Mouse (Mus musculus) embryonic facial prominence, embryonic 14.5 days (tissue): Measurements from ENCODE around the gene Nhp2. TPM values are rescaled to one million over a fixed set of nuclear protein-coding genes. Genes with fewer than 3 reads are reported as not detected.
"Not testable (repeated sequence)": the region's sequence is repeated elsewhere in the genome, so short reads cannot be mapped to it uniquely, and the experiment has no call there.

ENCODE experiments used
- ATAC-seq: fragments of 200-750 bp; cut with Nextera tagmentation; 2 replicates; pipeline ENCODE4 v1.8.0; 2017; ENCODE audit warnings: low read depth, moderate number of reproducible peaks, moderate TSS enrichment
- DNase-seq: peaks from one replicate; pipeline ENCODE4 v3.0.0-alpha.2; 2015; ENCODE audit warnings: low spot score
- H3K27ac ChIP-seq: fragments of 300-500 bp; sonication (generic); replicated peaks from 2 replicates; pipeline ENCODE4 v1.5.1; 2014; ENCODE audit warnings: low read depth, mild to moderate bottlenecking, low read length, moderate library complexity
- H3K27me3 ChIP-seq: fragments of 300-500 bp; sonication (generic); replicated peaks from 2 replicates; pipeline ENCODE4 v1.6.1; 2014; ENCODE audit warnings: low read length; ENCODE audit not compliant: control insufficient read depth, insufficient read depth
- H3K36me3 ChIP-seq: fragments of 300-500 bp; sonication (generic); 2 replicates; pipeline ENCODE4 v1.6.1; 2014; ENCODE audit warnings: low read length, mixed read lengths; ENCODE audit not compliant: control insufficient read depth, insufficient read depth
- H3K4me1 ChIP-seq: fragments of 300-500 bp; sonication (generic); 2 replicates; pipeline ENCODE4 v1.6.1; 2014; ENCODE audit warnings: antibody characterized with exemption, low read length; ENCODE audit not compliant: control insufficient read depth, insufficient read depth
- H3K4me2 ChIP-seq: fragments of 300-500 bp; sonication (generic); 2 replicates; pipeline ENCODE4 v1.6.1; 2014; ENCODE audit warnings: low read depth, mild to moderate bottlenecking, low read length, moderate library complexity, mixed read lengths
- H3K4me3 ChIP-seq: fragments of 300-500 bp; sonication (generic); 2 replicates; pipeline ENCODE4 v1.5.1; 2014; ENCODE audit warnings: low read depth, mild to moderate bottlenecking, low read length
- H3K9ac ChIP-seq: fragments of 300-500 bp; sonication (generic); 2 replicates; pipeline ENCODE4 v1.6.1; 2014; ENCODE audit warnings: low read depth, mild to moderate bottlenecking, low read length, moderate library complexity, mixed read lengths
- H3K9me3 ChIP-seq: fragments of 300-500 bp; sonication (generic); 2 replicates; pipeline ENCODE4 v1.6.1; 2016; ENCODE audit warnings: low read length; ENCODE audit not compliant: control insufficient read depth
- WGBS: fragments of 180-500 bp; shearing (Covaris S2); extraction: QIAGEN DNeasy Blood & Tissue Kit; methylation state at CpG from one replicate; pipeline ENCODE4 v1.1.7; 2014; 5-methylcytosine and 5-hydroxymethylcytosine counted together
- polyA plus RNA-seq: library from polyadenylated mRNA; unstranded; fragments of >200 nt; fragmentation: Nextera tagmentation; extraction: Ambion mirVana; gene quantifications from 2 replicates; pipeline ENCODE4 v1.2.1, GENCODE M21; 2014

Nhp2 gene
- polyA plus RNA-seq, 1 experiment from 2014 or later, result 158 TPM

DNA sequence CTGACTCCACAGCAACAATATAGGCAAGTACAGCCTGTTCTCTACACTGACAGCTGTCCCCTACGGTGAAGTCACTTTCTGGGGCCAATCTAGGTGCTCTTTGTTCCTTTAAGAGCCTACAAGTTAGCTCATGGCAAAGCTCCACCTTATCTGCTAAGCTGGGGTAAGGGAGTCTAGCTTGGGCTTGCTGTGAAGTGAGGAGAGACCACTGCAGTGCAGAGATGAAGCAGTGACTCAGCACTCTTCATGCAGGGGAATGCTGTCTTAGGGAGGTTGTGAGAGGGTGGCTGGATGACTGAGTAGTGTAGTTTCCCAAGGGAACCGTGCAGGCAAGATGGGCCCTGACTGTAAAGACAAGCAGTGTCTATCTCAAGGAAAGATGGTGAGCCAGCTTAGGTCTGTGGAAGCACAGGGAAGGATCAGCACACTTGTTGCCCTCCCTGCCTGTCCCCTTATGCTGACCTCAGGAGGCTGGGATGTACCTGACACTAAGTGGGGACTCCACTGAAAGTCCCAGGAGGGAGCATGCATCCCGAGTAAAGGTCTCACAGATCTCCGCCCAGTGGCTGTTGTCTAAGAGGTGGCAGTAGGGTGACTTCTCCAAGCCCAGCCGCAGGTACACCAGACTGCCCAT, 5.8 kb downstream of the Nhp2 start:
- peaks cover 7% of the 10 kb centered on the region for H3K4me1 ChIP-seq
- no peak for ATAC-seq
- peaks cover 75% of the 10 kb centered on the region for H3K36me3 ChIP-seq
- H3K4me2 ChIP-seq, result no peak overlapping the region
- DNase-seq, result no peak
- no peaks in the 10 kb centered on the region for H3K27me3 ChIP-seq
- H3K27ac ChIP-seq, result no peak overlapping the region
- H3K4me3 ChIP-seq, result no peak overlapping the region
- no peak overlapping the region for H3K9ac ChIP-seq
- no peaks in the 10 kb centered on the region for H3K9me3 ChIP-seq
- WGBS, result 81% methylated on average over 5 of the region's 5 CpGs

GRCm38 (mm10) chr11:51627425-51627824, 7.9 kb downstream of the Nhp2 start:
- ATAC-seq, result no peak
- H3K36me3 ChIP-seq, result peaks cover 65% of the 10 kb centered on the region

DNA sequence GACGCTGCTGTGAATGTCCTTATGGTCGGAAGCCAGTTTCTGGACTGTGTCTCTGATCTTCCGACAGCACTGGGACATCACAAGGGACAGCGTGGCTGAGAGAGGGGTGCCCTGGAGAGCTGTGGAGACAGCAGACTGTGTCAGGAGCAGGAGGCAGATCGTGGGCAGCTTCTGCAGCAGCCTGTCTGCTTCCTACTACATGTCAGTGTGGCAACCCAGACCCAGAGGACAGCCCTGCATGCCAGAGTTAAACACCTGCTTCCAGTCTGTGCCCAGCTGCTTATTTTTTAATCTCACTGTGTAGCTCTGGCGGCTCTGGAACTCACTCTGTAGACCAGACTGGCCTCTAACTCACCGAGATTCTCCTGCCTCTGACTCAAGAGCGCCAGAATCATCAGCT, 8.4 kb downstream of the Nhp2 start:
- 85% methylated on average over 8 of the region's 8 CpGs for WGBS
- Histone ChIP-seq H3K4me1 (no peaks in the 10 kb centered on the region), H3K9me3 (no peaks in the 10 kb centered on the region), H3K27me3 (no peaks in the 10 kb centered on the region), H3K27ac (no peak overlapping the region), H3K4me3 (no peak overlapping the region), H3K9ac (no peak overlapping the region), H3K36me3 (peaks cover 61% of the 10 kb centered on the region), H3K4me2 (no peak overlapping the region)
- ATAC-seq (peak; percentile 30; the same call in 1 of the 2 replicates), DNase-seq (no peak)

More at GRCm38 (mm10) chr11:51627425-51627824, 7.9 kb downstream of the Nhp2 start:
- H3K27me3 ChIP-seq, result no peaks in the 10 kb centered on the region
- no peak overlapping the region for H3K9ac ChIP-seq
- DNase-seq, result no peak
- 92% methylated on average over 9 of the region's 9 CpGs for WGBS
- no peaks in the 10 kb centered on the region for H3K4me1 ChIP-seq
- no peak overlapping the region for H3K4me3 ChIP-seq
- no peak overlapping the region for H3K27ac ChIP-seq
- H3K9me3 ChIP-seq, result no peaks in the 10 kb centered on the region
- no peak overlapping the region for H3K4me2 ChIP-seq

- Histone ChIP-seq H3K27me3 (no peaks in the 10 kb centered on the region), H3K9ac (no peak overlapping the region), H3K4me1 (no peaks in the 10 kb centered on the region), H3K36me3 (peaks cover 42% of the 10 kb centered on the region), H3K9me3 (no peaks in the 10 kb centered on the region), H3K4me3 (no peak overlapping the region), H3K4me2 (no peak overlapping the region), H3K27ac (no peak overlapping the region)
- WGBS, result 79% methylated on average over 15 of the region's 15 CpGs
- DNase-seq (no peak), ATAC-seq (no peak)
These were observed 10.2 kb downstream of the Nhp2 start for GRCm38 (mm10) chr11:51629651-51630314.

GRCm38 (mm10) chr11:51632130-51632753, 12.7 kb downstream of the Nhp2 start:
- no peak overlapping the region for H3K4me2 ChIP-seq
- peaks cover 18% of the 10 kb centered on the region for H3K36me3 ChIP-seq
- no peak overlapping the region for H3K9ac ChIP-seq
- DNase-seq (no peak), ATAC-seq (no peak)
- peaks cover 7% of the 10 kb centered on the region; the same call in 1 of the 2 replicates for H3K4me1 ChIP-seq
- no peaks in the 10 kb centered on the region for H3K9me3 ChIP-seq
- no peaks in the 10 kb centered on the region for H3K27me3 ChIP-seq
- no peak overlapping the region for H3K27ac ChIP-seq
- WGBS, result 83% methylated on average over 6 of the region's 6 CpGs
- H3K4me3 ChIP-seq, result no peak overlapping the region

- 92% methylated on average over 7 of the region's 7 CpGs for WGBS
- H3K27ac ChIP-seq, H3K9me3 ChIP-seq, H3K36me3 ChIP-seq, H3K27me3 ChIP-seq, H3K4me2 ChIP-seq, H3K9ac ChIP-seq, ATAC-seq, H3K4me3 ChIP-seq, DNase-seq: not testable (repeated sequence)
- H3K4me1 ChIP-seq, result peaks cover 11% of the 10 kb centered on the region; the same call in 1 of the 2 replicates
These were observed 13.7 kb downstream of the Nhp2 start for GRCm38 (mm10) chr11:51633200-51633599.

- WGBS, result 85% methylated on average over 3 of the region's 3 CpGs
- Histone ChIP-seq H3K27me3 (no peaks in the 10 kb centered on the region), H3K27ac (no peak overlapping the region), H3K9ac (no peak overlapping the region), H3K4me1 (peaks cover 12% of the 10 kb centered on the region; the same call in 1 of the 2 replicates), H3K9me3 (no peaks in the 10 kb centered on the region), H3K4me2 (no peak overlapping the region), H3K36me3 (0 out of 2 replicates have a peak, but pooled peaks cover 9% of the 10 kb centered on the region), H3K4me3 (no peak overlapping the region)
- no peak for ATAC-seq
- DNase-seq, result no peak
These were observed 14.2 kb downstream of the Nhp2 start for GRCm38 (mm10) chr11:51633721-51634120.

DNA sequence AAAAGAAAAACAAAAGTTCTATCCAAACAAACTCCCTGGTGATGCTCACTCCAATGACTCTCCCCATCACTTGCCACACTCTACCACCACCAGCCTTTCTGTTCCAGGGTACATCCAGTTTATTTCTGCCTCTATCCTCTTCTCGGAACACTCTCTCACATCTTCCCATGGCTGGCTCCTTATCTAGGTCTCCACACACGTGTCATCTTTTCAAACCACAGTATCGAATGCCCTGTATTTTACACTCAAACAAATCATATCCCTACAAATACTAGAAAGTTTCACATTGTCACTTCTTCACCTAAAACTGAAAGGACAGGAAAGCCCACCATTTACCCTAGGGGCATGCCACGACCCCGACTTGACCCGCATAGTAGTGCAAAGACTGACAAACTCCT, 15.6 kb downstream of the Nhp2 start:
- H3K9me3 ChIP-seq, result no peaks in the 10 kb centered on the region
- no peaks in the 10 kb centered on the region for H3K36me3 ChIP-seq
- no peak for ATAC-seq
- H3K4me1 ChIP-seq, result peaks cover 12% of the 10 kb centered on the region; the same call in 1 of the 2 replicates
- H3K9ac ChIP-seq, result peak overlapping the region; percentile 74
- no peaks in the 10 kb centered on the region for H3K27me3 ChIP-seq
- peak overlapping the region; percentile 71 for H3K4me3 ChIP-seq
- H3K27ac ChIP-seq, result peak overlapping the region; percentile 86
- H3K4me2 ChIP-seq, result peak overlapping the region; percentile 70
- WGBS, result 16% methylated on average over 6 of the region's 6 CpGs
- DNase-seq, result no peak
